Mouse (Mus musculus) retina, adult 2 months (tissue): ENCODE measurements around the gene Gm44579.
A peak's percentile ranks its signal among the peaks of the same experiment; 100 is the strongest.

ENCODE experiments used
- DNase-seq: peaks from one replicate; pipeline ENCODE4 v3.0.0-alpha.2; 2012; ENCODE audit warnings: low read depth, low spot score

The Gm44579 gene

DNA sequence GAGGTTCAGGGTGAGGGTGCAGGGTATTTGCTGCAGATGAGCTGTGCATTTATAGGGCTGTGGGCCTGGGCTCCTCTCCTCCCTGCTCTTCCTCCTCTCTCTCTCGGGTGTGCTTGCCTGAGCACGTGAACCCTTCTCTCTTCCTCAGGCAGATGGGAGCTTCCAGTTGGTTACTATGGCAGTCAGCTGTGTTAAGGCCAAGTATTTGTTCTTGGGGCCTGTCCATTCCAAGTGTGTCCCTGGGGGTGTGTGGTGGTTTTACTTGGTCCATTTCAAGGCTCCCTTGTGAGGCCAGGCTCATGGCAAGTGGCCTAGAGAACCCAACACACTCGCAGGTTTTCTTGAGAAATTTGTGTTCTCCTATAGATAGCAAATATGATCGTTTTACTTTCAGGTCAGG, at the start of gene Gm44579, which contains the start of gene Olfr287:
Gm44579 (minus strand) TSS at position 101 of the 400 bp plus-strand sequence.
Olfr287 (minus strand) TSS at position 180 of the 400 bp plus-strand sequence.
- no peak for DNase-seq

- DNase-seq, result no peak
Observed at GRCm38 (mm10) chr15:98257776-98258175, 37.0 kb upstream of the Gm44579 start.

- no peak for DNase-seq
Observed at GRCm38 (mm10) chr15:98257193-98257592, 36.4 kb upstream of the Gm44579 start, which contains the start of gene H1fnt. Gene H1fnt, minus strand, starts transcription at chr15:98257293.

DNA sequence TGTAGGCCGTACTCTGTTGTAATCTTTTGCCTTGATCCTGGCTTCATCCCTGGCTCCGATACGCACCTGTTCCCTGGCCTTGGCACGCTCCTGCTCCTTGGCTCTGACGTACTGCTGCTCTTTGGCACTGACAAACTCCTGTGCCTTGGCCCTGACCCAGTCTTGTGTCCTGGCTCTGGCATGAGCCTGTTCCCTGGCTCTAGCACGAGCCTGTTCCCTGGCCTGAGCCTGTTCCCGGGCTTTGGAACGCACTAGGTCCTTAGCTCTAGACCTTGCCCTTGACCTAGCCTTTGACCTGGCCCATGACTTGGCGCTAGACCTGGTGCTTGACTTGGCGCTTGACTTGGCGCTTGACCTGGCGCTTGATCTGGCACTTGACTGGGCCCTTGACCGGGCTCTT, 35.5 kb upstream of the Gm44579 start:
- no peak for DNase-seq

GRCm38 (mm10) chr15:98235442-98235841, 14.7 kb upstream of the Gm44579 start:
- no peak for DNase-seq

DNA sequence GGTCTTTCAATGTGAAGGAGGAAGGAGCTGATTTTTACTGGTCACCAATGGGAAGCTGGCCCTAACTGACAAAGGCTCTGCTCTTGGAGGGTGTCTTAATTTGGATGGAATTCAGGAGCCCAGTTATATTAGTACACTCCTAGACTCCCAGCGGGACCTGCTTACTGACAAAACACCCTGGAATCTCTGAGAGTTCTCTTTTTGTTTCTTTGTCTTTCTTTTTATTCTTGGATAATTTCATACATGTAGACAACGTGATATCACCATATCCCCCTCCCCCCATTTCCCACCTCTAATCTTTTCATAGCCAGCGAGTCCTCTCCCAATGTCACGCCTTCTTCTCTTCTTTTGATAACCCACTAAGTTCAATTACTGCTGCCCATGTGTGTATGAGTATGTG, 13.6 kb upstream of the Gm44579 start, which contains the start of gene Olfr286:
Olfr286 (minus strand) TSS at position 101 of the 400 bp plus-strand sequence.
- DNase-seq, result no peak

- no peak for DNase-seq
Observed at GRCm38 (mm10) chr15:98226096-98226495, 5.3 kb upstream of the Gm44579 start.

GRCm38 (mm10) chr15:98225610-98226009, 4.8 kb upstream of the Gm44579 start:
- no peak for DNase-seq

DNA sequence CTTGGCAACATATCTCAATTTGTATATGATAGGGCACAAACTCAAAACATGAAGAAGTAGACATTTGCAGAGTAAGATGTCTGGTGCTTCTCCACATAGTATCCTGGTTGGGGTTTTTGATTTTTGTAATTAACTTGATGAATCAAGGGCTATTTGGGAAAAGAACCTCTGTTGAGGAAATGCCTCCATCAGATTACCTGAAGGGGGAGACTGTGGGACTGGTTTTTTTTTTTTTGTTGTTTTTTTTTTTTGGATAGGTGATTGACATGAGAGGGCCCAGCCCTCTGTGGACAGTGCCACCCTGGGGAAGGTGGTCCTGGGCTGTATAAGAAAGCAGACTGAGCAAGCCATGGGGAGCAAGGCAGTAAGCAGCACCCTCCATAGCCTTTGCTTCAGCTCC, 1.6 kb upstream of the Gm44579 start:
- DNase-seq, result no peak

GRCm38 (mm10) chr15:98214130-98214529, 6.6 kb downstream of the Gm44579 start:
- no peak for DNase-seq

DNA sequence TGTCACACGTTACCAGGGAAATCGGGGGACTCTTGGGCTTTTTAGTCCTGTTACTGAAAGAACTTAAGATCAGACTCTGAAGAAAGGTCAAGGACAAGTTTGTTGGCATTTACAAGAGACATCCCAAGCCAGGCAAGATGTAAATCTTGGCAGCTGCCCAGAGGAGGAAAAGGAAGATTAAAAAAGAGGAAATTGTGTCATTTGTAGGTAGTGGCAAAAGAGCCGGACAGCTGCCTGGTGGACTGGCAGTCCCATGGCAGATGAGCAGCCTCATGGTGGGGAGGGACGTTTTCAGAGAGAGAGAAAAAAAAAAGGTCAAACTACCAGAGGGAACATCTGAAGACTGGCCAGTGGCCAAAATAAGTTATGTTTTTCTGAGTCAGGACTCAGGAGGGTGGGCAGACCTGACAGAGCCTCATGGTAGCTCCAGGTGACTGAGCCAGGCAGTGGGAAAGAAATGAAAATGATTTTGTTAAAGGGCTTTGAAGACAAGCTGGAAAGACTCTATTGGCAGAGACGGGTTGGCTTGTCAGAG, 7.4 kb downstream of the Gm44579 start:
- DNase-seq, result no peak

DNA sequence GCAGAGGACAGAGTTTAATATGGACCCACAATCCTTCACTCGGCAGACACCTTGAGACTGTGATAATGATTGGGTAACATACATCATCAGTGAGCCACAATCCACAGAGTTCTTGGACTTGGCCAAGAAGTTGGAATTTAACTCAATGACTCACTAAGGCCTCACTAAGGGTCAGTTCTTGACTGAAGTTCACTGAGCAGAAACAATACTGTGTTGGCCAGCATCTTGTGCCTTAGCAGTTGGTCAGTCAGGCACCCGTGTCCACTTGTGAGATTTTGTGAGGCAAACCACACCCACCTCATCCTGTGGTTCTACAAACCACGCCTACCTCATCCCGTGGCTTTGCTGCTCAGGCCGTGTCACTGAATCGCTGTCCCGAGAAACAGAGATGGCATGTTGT, 11.1 kb downstream of the Gm44579 start:
- DNase-seq, result no peak

DNA sequence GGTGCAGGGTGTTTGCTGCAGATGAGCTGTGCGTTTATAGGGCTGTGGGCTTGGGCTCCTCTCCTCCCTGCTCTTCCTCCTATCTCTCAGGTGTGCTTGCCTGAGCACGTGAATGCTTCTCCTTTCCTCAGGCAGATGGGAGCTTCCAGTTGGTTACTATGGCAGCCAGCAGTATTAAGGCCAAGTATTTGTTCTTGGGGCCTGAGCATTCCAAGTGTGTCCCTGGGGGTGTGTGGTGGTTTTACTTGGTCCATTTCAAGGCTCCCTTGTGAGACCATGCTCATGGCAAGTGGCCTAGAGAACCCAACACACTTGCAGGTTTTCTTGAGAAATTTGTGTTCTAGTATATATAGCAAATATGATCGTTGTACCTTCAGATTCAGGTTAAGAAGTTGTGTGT, 25.3 kb downstream of the Gm44579 start, which contains the start of gene Olfr288:
Olfr288 (minus strand) TSS at position 101 of the 400 bp plus-strand sequence.
- no peak for DNase-seq

DNA sequence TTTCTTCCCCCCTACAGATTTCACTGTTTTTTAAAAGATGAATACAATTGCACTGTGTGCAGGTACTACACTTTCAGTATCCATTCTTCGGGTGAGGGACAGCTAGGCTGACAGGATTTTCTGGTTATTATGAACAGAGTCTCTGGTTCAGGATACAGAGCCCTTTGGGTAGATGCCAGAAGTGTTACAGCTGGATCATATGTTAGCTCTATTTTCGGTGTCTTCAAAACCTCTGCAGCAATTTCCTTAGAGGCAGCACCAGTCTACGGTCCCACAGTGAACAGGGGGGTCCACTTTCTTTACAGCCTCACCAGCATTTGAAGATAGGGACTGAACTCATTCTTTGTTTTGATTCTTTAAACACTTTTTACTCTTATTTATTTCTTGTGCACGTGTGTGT, 36.3 kb downstream of the Gm44579 start:
- DNase-seq, result no peak

DNA sequence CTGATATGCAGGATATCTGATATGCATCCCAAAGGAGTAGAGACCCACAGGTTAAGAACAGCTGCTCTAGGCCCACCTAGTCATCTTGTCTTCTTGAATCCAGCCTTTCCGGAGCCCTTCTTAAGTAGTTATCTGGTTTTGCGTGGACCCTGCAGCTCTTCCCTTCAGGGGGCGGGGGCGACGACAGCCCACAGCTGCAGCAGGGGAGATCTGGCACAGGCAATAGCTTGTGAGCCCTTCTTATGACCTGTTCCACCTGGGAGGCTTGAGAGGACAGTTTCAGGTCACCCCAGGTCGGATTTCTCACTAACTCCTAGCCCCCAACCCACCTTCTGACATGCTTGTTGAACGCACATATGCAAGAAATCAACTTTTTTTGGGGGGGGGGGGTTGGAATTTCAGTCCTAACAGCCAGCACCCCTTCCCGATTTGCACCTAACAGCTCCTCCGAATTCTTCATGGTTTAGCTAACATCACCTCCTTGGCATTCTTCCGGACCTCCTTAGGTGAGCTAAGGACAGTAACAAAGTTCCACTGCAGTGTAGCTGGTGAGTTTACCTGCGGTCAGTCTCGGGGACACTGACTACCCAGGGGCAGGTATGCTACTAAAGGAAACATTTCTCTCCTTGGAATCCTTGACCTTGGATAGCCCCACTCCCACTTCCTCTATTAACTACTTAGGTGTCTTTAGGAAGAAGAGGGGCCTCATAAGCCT, 38.8 kb downstream of the Gm44579 start:
- no peak for DNase-seq

GRCm38 (mm10) chr15:98181132-98181711, 39.6 kb downstream of the Gm44579 start:
- DNase-seq, result peak; percentile 90

- no peak for DNase-seq
Observed at GRCm38 (mm10) chr15:98180567-98181131, 40.1 kb downstream of the Gm44579 start.

DNA sequence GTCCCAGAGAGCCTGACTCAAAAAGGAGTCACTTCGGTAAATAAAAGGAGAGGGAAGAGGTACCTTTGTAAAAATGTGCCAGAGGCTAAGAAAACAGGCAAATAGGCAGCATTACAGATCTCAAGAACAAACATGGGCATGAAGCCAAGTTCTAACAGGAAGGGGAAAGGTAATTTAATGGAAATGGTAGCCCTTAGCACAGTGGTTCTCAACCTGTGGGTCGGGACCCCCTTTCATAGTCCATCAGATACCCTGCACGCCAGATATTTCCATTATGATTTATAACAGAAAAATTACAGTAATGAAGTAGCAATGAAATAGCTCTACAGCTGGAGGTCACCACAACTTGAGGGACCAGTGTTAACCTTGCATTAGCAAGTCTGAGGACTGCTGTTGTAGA, 43.5 kb downstream of the Gm44579 start:
- no peak for DNase-seq

DNA sequence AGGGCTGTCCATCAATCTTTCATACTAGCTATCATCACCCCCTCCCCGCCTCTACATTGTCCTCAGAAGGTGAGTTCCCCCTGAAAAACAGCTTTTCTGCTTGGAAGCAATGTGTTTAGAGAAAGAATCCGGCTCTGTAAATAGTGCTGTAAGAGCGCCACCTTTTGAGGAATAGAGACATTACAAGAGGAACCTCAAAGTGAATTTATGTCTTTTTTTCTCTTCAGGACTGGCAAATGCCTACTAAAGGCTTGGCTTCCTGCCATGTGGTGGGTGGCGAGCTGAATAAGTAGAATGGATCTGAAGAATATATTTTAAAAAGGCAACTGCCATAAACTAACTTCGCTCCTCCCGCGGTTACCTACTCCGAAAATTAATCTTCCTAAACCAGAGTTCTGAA, 47.0 kb downstream of the Gm44579 start:
- DNase-seq, result no peak

GRCm38 (mm10) chr15:98172113-98172512, 48.7 kb downstream of the Gm44579 start:
- DNase-seq, result no peak

GRCm38 (mm10) chr15:98170917-98171316, 49.9 kb downstream of the Gm44579 start:
- no peak for DNase-seq

DNA sequence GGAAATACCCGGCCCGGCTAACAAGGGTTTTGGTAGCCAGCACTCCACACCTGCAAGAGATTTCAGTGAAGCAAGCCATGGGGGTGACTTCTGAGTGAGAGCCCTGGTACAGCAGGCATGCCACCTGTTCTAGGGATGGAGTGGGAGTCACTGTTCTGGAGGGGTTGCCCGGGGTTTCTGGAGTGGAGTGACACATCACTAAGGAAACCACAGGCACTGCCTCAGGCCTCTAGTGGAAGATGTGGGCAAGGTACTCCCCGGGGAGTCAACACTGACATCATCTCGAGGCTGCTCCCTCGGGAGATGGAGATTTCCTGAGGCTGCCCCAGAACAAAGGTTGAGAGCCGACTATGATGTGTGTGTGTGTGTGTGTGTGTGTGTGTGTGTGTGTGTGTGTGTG, 50.4 kb downstream of the Gm44579 start:
- no peak for DNase-seq

DNA sequence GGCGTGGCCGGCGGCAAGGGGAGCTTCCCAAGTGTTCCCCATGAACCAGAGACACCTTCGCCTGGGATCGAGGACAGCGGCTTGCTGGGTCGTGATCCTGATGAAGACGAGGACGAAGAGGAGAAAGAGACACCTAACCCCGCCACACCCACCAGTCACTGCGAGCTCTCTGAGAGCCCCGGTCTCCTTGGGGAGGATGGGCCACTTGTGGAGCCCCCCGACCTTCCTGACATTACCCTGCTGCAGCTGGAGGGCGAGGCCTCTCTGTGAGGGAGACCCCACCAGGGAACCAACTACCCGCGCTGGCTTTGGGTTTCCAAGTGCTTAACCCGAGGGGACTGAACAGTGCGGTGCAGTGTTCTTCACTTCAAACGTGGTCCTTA, 52.2 kb downstream of the Gm44579 start:
- DNase-seq, result no peak
